Mouse (Mus musculus) ES-E14 (cell line): Measurements from ENCODE around the gene Serpina5.

Experiments used
- HCFC1 ChIP-seq: IDR thresholded peaks from 2 replicates; pipeline ENCODE4 v1.6.1; 2012; ENCODE audit warnings: low read length, inconsistent platforms, borderline replicate concordance; ENCODE audit not compliant: insufficient read depth
- ZC3H11A ChIP-seq: IDR thresholded peaks from 2 replicates; pipeline ENCODE4 v1.6.1; 2012; ENCODE audit warnings: low read depth, mild to moderate bottlenecking, inconsistent platforms, low read length, borderline replicate concordance
- ZNF384 ChIP-seq: IDR thresholded peaks from 2 replicates; pipeline ENCODE4 v1.6.1; 2012; ENCODE audit warnings: low read depth, low read length, inconsistent platforms

- TF ChIP-seq HCFC1 (no peak), ZNF384 (no peak), ZC3H11A (no peak)
Measured at GRCm38 (mm10) chr12:104071708-104072107, 29.2 kb upstream of the Serpina5 start.
